In genomic region chr3:68761242-68761625, GRCm38 (mm10) we compare ENCODE assay signal across 12 mouse cellular contexts.
A peak's percentile ranks its signal among the peaks of the same experiment; 100 is the strongest.
DNase-seq lines count a peak whose midpoint lies in the region; ATAC-seq and TF ChIP-seq lines count a peak whose summit lies in the region.
"Had no signal": no experiment of that assay in that cellular context is flagged by ENCODE, and none has a peak within 500 bp of the region (broad histone marks: within the 10 kb centered on the region; RNA-seq: fewer than 3 reads in every experiment).

No protein-coding gene starts in this region.

- H3K27ac ChIP-seq in heart, embryonic 14.5 days (replicated peaks in 1 of 2; ENCODE audit: control insufficient read depth in 1 of 2, insufficient read depth in 1 of 2, low read depth in 2 of 2, low read length in 2 of 2) = peak overlapping the region; percentile 75
- H3K27ac ChIP-seq in lung, embryonic 16.5 days (ENCODE audit: low read length) = peak overlapping the region; percentile 7; the same call in 1 of the 2 replicates
- peak overlapping the region; percentile 34; the same call in 1 of the 2 replicates for H3K27ac ChIP-seq in intestine, embryonic 14.5 days (ENCODE audit: low read depth)
- H3K27ac ChIP-seq in neural tube, embryonic 12.5 days = no peak overlapping the region
- H3K27ac ChIP-seq: forebrain, embryonic 13.5 days; macrophage had no signal

- H3K4me1 ChIP-seq in heart, embryonic 14.5 days (ENCODE audit: control insufficient read depth in 2 of 2, insufficient read depth in 2 of 2, low read length in 2 of 2) = peaks cover 30 to 53% of the 10 kb centered on the region in 2 experiments
- H3K4me1 ChIP-seq in lung, embryonic 16.5 days (replicated peaks; ENCODE audit: control insufficient read depth, insufficient read depth, low read length) = peaks cover 15% of the 10 kb centered on the region; the same call in 1 of the 2 replicates
- H3K4me1 ChIP-seq in lung, adult 2 months (ENCODE audit: control insufficient read depth, insufficient read depth, low read length) = peaks cover 3% of the 10 kb centered on the region
- peaks cover 5% of the 10 kb centered on the region for H3K4me1 ChIP-seq in intestine, embryonic 14.5 days (replicated peaks; ENCODE audit: control insufficient read depth, insufficient read depth, low read length)
- H3K4me1 ChIP-seq in neural tube, embryonic 12.5 days = 0 out of 2 replicates have a peak, but pooled peaks cover 4% of the 10 kb centered on the region

- DNase-seq in heart, postnatal 4 days = no peak
- no peak for DNase-seq in lung, adult 2 months
- no peak for DNase-seq in intestine, embryonic 14.5 days (ENCODE audit: low spot score)
- DNase-seq in right cerebral cortex, adult 18-20 months = no peak
- DNase-seq in layer of hippocampus, adult 9-11 months = no peak
- DNase-seq: gastrocnemius, postnatal 36 days; right cerebral cortex, postnatal 25 days had no signal

- H3K4me3 ChIP-seq in heart, embryonic 14.5 days (ENCODE audit: control insufficient read depth in 1 of 2, insufficient read depth in 1 of 2, low read depth in 1 of 2, low read length in 2 of 2) = no peak overlapping the region
- no peak overlapping the region for H3K4me3 ChIP-seq in lung, embryonic 16.5 days (ENCODE audit: low read length)
- H3K4me3 ChIP-seq in lung, adult 2 months (replicated peaks; ENCODE audit: extremely low read depth, low read depth, low read length) = no peak overlapping the region
- H3K4me3 ChIP-seq in intestine, embryonic 14.5 days (ENCODE audit: low read depth, low read length) = no peak overlapping the region
- H3K4me3 ChIP-seq in neural tube, embryonic 12.5 days = no peak overlapping the region
- H3K4me3 ChIP-seq: forebrain, embryonic 13.5 days had no signal

- no peaks in the 10 kb centered on the region for H3K27me3 ChIP-seq in heart, embryonic 14.5 days (ENCODE audit: control insufficient read depth, insufficient read depth, low read length)
- H3K27me3 ChIP-seq in lung, embryonic 16.5 days (ENCODE audit: control insufficient read depth, insufficient read depth, low read depth, low read length) = no peaks in the 10 kb centered on the region
- no peaks in the 10 kb centered on the region for H3K27me3 ChIP-seq in intestine, embryonic 14.5 days (replicated peaks; ENCODE audit: control insufficient read depth, insufficient read depth, low read length)
- no peaks in the 10 kb centered on the region for H3K27me3 ChIP-seq in neural tube, embryonic 12.5 days (replicated peaks)
- H3K27me3 ChIP-seq: forebrain, embryonic 13.5 days had no signal

- H3K9ac ChIP-seq in heart, embryonic 14.5 days (ENCODE audit: low read length) = no peak overlapping the region
- no peak overlapping the region for H3K9ac ChIP-seq in lung, embryonic 16.5 days (ENCODE audit: low read length)
- H3K9ac ChIP-seq in intestine, embryonic 14.5 days (ENCODE audit: low read length) = no peak overlapping the region
- H3K9ac ChIP-seq in neural tube, embryonic 12.5 days = no peak overlapping the region
- H3K9ac ChIP-seq: forebrain, embryonic 13.5 days had no signal

- 51% methylated on average over 7 of the region's 7 CpGs for WGBS in heart, embryonic 14.5 days
- 46% methylated on average over 7 of the region's 7 CpGs for WGBS in lung, embryonic 16.5 days
- WGBS in lung, adult 2 months = 58% methylated on average over 7 of the region's 7 CpGs
- 49% methylated on average over 7 of the region's 7 CpGs for WGBS in intestine, embryonic 14.5 days
- WGBS in neural tube, embryonic 12.5 days = 70% methylated on average over 7 of the region's 7 CpGs

- H3K36me3 ChIP-seq in heart, embryonic 14.5 days (ENCODE audit: control insufficient read depth, insufficient read depth, low read length) = no peaks in the 10 kb centered on the region
- no peaks in the 10 kb centered on the region for H3K36me3 ChIP-seq in lung, embryonic 16.5 days (ENCODE audit: control insufficient read depth, insufficient read depth, low read length)
- H3K36me3 ChIP-seq in intestine, embryonic 14.5 days (ENCODE audit: control insufficient read depth, insufficient read depth, low read length) = no peaks in the 10 kb centered on the region
- H3K36me3 ChIP-seq in neural tube, embryonic 12.5 days = no peaks in the 10 kb centered on the region

- no peak for TF ChIP-seq CTCF in lung, adult 2 months (IDR thresholded peaks at IDR 0.05; ENCODE audit: insufficient read depth, low read length)

- no peak overlapping the region for H3K4me2 ChIP-seq in heart, embryonic 14.5 days (ENCODE audit: low read length)
- H3K4me2 ChIP-seq in lung, embryonic 16.5 days (ENCODE audit: low read depth, low read length) = 0 out of 2 replicates have a peak overlapping the region, but pooled peaks have one; percentile 14
- H3K4me2 ChIP-seq in intestine, embryonic 14.5 days (ENCODE audit: low read length) = peak overlapping the region; percentile 6; the same call in 1 of the 2 replicates
- H3K4me2 ChIP-seq in neural tube, embryonic 12.5 days (replicated peaks) = peak overlapping the region; percentile 16; the same call in 1 of the 2 replicates
- H3K4me2 ChIP-seq: forebrain, embryonic 13.5 days had no signal

- H3K9me3 ChIP-seq in heart, embryonic 14.5 days (ENCODE audit: control insufficient read depth, low read length) = peaks cover 2% of the 10 kb centered on the region; the same call in 1 of the 2 replicates
- H3K9me3 ChIP-seq in lung, embryonic 16.5 days (ENCODE audit: control insufficient read depth, low read length) = no peaks in the 10 kb centered on the region
- no peaks in the 10 kb centered on the region for H3K9me3 ChIP-seq in intestine, embryonic 14.5 days (ENCODE audit: control insufficient read depth, low read length)
- H3K9me3 ChIP-seq in neural tube, embryonic 12.5 days = no peaks in the 10 kb centered on the region
- H3K9me3 ChIP-seq: forebrain, embryonic 13.5 days had no signal

- ATAC-seq in heart, embryonic 14.5 days (ENCODE audit: insufficient number of reproducible peaks, insufficient read depth, low FRiP score, low read depth) = no peak
- no peak for ATAC-seq in lung, embryonic 16.5 days (ENCODE audit: low read depth)
- ATAC-seq in intestine, embryonic 14.5 days (replicated peaks; ENCODE audit: low FRiP score, low TSS enrichment, low read depth) = no peak; the same call in 1 of the 2 replicates
- no peak for ATAC-seq in neural tube, embryonic 12.5 days (ENCODE audit: low FRiP score, low read depth)
- ATAC-seq: forebrain, embryonic 13.5 days had no signal

- TF ChIP-seq POLR2A in lung, adult 2 months (IDR thresholded peaks at IDR 0.05; ENCODE audit: borderline replicate concordance, extremely low read depth, low read depth, low read length) = no peak
